Mouse (Mus musculus) megakaryocyte progenitor cell, adult 5-6 weeks (primary cell): ENCODE results near the gene Serpinb9b. TPM values are rescaled to one million over a fixed set of nuclear protein-coding genes. Genes with fewer than 3 reads are reported as not detected.

Source experiments
- ATAC-seq: replicated peaks from 2 replicates; pipeline ENCODE4 v1.8.0; 2016; ENCODE audit warnings: mild to moderate bottlenecking, moderate TSS enrichment, inconsistent platforms; ENCODE audit not compliant: poor library complexity
- total RNA-seq, 2 experiments: library from RNA; stranded (forward) in 1 of 2; stranded (reverse) in 1 of 2; fragments of 157-497, 149-512 nt in 1 of 2; fragments of 200-1000 nt in 1 of 2; gene quantifications; 2 replicates each; pipeline versions ENCODE4 v1.2.3 to v1.2.4; 2015 to 2017

The Serpinb9b gene
- total RNA-seq, 2 experiments from 2014 or later, result not detected

DNA sequence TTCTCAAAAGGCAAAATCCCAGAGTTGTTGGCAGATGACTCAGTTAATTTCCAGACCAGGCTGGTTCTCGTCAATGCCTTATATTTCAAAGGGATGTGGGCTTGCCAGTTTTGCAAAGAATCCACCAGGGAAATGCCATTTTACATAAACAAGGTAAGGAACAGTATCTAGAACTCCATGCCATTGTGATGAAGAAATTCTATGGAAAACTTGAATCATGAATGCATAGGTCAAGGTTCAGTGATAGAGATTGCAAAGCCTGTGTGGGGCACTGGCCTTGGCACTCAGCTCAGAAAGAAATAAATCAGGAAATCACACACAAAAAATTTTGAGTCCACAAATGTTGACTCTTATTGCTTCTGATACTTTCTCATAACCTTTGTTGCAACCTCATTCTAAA, 8.3 kb downstream of the Serpinb9b start:
- no peak for ATAC-seq

DNA sequence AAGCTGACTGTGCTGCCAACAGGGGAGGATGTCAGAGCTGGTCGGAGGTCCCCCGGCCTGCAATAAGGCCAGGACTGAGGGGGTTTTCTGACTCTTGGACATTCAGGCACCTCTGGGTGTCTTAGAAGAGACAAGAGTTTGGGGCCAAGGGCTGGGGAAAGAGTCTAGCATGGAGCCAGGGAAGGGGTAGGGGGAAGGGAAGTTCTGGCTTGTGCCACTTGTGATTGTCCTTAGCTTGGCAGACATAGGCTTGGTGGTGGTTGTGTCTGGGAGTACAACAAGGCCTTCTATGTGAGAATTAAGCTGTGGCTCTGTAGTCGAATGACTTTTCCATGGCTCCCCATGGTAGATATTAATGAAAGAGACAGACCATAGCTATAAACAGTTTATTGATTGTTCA, 16.3 kb downstream of the Serpinb9b start:
- ATAC-seq, result no peak

DNA sequence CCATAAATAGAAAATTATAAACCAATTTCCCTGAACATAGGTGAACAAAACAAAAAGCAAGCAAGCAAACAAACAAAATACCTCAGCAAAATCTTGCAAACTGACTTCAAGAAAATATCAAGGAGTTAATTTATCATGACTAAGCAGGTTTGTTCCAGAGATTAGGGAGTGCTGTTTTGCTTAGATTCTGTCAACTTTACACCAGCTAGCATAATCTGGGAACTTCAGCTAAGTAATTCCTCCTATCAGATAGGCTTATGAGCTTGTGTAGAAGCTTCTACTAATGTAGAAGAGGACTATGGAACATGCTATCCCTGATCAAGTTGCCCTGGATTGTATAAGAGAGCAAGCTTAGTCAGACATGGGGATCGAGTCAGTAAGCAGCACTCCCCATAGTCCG, 20.0 kb downstream of the Serpinb9b start:
- ATAC-seq, result peak; percentile 46

DNA sequence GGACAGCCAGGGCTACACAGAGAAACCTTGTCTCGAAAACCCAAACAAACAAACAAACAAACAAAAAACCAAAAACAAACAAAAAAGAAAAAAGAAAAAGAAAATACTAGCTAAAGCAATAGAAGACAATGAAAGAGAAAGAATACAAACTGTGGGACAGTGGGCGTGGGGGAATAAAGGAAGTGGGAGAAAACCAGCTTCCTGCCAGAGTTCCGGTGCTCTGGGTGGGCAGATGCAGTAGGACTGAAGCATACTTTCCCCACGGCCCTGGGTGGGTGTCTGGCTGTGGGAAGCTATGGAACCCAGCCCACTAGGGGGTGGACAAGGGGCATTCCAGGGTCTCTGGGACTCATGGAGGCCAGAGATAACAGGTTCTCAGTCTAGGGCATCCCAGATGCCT, 21.0 kb downstream of the Serpinb9b start:
- peak; percentile 78 for ATAC-seq

DNA sequence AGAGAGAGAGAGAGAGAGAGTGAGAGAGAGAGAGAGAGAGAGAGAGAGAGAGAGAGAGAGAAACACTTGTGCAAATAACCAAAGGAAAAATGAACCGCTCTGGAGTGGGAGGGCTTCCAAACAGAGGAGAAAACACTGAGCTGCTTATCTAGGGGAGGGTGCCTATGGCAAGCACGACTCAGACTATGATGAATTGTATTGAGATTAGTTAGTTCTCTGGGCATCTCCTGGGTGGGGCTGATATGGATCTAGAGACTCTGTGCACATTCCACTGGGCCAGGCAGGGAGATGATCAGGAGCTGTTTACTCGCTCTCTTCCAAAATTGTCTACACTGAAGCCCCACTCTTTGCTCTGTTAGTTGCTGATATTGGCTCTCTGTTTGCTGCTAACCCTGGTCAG, 24.5 kb downstream of the Serpinb9b start:
- peak; percentile 15; the same call in 1 of the 2 replicates for ATAC-seq

DNA sequence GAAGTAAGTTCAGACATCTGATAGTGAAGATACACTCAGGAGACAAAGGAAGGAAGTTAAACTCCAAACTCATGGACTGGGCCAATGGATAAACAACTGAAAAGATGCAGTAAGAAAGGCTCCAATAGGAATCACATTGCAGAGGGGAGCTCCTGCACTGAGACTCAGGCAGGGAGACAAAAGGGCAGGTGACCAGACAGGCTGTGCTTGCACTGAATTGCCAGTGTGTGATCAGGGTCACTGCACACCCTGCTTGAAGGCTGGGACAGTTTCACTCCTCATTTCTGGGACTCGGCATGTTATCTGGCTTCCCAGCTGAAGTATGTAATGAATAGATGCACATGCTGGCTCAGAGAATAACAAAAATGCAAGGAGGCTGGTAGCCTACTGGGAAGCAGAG, 35.8 kb downstream of the Serpinb9b start:
- ATAC-seq, result no peak

DNA sequence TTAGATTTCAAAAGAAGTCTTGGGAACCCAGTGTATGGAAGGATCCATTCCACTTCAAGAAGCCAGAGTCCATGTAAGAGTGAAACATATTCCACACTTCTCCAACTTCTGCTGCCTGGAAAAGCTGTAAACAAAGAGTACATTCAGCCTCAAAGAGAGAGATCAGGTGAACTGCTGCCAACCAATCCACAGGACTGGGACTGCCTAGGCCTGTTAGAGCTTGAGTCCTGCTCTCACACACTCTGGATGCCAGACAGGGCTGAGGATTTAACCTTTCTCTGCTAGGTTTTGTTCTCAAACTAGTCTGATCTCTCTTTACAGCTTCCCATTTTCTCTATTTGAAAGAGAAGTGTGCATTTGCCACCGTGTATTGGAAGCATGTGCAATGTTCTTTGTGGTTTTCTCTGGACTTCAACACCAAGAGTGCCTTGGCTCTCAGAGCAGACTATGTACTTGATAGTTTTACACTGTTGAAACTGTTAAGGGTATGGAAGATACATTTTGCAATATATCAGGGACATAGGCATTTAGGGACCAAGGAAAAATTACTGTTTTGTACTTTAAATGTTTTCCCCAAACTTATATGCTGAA, 40.3 kb downstream of the Serpinb9b start:
- ATAC-seq, result peak; percentile 48

DNA sequence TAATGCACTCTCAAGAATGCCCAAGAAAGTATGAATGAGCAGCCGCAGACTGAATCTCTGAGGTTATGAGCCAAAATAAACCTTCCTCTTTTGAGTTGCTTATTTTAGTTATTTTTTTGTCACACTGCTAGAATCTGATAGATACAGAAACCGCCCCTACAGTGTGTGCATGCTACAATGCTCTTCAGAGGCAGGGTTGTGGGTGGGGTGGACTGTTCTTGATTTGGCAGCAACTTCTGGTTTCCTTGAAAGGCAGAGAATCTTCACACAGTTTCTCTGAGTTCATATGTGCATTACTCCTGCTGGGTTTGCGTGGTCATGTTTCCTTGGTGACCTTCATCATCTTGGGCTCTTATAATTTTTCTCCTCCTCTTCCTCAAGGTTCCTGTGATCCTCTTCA, 40.9 kb downstream of the Serpinb9b start:
- peak; percentile 48 for ATAC-seq

DNA sequence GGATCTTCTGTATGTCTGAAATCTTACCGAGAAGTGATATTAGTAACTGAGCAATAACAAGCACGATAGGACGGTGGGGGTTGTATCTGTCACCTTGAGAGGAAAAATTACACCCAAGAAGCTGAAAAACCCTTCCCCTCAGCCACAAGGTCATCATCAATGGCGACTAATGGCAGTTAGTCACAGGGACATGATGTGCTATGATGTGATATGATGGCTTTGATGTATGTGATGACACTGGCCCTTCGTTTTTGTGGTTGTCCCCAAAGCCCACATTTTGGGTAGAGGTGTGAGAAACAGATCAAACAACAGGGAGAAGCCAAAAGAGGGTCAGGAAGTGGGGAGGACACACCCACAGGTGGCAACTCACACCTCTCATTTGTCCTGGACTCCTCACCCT, 44.6 kb downstream of the Serpinb9b start:
- no peak for ATAC-seq

DNA sequence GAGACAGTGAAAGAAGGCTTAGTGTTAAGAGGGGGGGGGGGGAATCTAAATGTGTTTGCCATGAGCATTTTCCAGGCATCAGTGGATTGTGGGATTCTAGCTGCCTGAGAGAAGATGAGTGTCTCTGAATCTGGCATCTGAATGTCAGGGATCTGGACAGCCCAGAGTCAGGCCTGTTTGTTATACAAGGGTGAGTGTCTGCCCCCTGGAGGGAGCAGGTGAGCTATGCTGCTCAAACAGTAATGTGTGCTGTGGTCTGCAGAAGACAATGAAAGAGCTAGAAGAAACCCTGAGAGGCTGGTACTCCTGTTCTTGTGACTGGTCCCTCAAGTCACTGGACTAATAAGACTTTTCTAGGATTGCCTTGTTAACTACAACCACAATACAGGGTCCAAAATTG, 46.8 kb downstream of the Serpinb9b start:
- ATAC-seq, result peak; percentile 78

DNA sequence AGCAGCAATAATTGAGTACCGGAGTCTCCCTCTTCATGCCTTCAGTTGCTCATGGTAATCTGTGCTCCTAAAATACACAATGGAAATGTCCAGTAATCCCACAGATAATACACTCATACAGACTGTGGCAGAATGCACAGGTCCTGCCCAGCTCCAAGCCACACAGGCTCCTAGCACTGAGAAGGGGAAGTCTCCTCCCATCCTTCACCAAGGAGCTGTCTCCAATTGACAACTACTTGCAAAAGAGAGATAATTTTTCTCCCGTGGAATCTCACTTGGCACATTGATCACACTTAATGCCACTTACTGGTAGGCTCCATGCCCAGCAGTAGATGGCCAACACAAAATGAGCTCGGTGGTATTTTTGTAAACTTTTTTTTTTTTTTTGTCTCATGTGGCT, 49.0 kb downstream of the Serpinb9b start:
- ATAC-seq, result peak; percentile 26; the same call in 1 of the 2 replicates

DNA sequence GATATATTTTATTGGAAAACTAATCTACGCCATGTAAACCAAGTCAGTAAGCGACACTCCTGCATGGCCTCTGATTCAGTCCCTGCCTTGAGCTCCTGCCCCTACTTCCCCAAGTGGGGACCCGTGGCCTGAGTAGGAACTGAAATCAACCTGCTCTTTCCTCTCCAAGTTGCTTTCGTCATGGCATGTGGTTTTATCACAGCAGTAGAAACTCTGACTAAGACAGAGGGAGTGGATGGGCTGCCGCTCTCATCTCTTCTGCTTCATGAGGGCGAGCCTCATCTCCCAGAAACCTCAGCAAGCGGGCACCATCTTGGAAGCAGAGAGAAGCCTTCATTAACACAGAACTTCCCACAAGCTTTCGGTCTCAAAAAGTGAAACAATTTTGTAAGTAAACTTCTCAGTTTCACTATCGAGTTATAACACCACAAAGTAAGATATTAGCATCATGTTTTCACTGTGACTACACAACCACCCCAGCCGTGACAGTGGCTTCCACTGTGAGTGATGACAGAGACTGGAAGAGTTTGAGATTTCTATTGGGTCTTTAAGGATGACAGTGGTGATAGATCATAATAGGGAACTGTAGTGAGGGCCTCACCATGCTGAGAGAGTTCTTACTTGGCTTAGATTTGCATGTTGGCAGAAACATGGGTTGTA, 49.9 kb downstream of the Serpinb9b start:
- peak; percentile 78 for ATAC-seq

DNA sequence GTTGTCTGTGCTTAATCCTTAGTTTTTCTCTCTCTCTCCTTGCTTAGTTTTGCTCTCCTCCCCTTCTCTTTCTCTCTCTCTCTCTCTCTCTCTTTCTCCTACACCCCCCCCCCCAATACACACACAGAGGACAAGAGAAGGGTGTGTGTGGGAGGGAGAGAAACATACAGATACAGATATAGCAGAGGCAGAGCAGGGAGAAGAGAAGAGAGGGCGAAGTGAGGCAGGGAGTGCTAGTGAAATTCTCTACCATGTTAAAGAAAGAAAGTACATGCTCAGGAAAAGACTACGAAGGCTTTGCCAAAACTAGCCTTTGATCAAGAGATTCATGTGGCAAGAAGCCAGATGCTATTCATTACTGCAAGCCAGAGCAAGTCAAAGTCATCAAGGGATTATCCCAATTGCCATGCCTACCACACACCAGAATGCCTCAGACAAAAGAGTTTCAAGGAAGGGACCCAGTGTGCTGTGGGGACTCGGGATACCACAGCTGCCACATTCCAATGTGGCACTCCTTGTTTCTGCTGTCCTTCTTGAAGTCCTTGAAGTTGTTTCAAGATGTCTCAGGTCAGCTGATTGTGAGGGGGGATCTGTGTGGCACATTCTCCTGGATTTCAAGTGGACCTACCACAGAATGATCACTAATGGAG, 51.0 kb downstream of the Serpinb9b start, which contains the start of gene Serpinb1b:
TSS of gene Serpinb1b (plus strand) at position 520 of the 650 bp plus-strand sequence.
- no peak for ATAC-seq

DNA sequence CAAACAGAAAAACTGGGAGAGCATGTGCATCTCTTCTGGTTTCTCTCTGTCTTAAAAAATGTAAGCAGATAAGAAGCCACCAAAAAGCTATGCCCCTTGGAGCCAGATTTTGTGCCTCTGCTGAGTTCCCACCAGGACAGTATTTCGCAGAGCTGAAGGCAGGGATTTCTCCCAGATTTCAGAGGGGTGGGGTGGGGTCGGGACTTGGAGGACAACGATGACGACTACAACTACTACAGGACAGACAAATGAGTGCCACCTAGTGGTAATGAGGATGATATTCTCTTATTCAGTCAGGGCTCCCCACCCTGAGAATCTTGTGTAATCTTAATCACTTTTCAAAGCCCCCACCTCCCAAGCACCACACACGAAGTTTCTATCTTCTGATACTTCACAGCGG, 52.2 kb downstream of the Serpinb9b start:
- peak; percentile 68 for ATAC-seq

DNA sequence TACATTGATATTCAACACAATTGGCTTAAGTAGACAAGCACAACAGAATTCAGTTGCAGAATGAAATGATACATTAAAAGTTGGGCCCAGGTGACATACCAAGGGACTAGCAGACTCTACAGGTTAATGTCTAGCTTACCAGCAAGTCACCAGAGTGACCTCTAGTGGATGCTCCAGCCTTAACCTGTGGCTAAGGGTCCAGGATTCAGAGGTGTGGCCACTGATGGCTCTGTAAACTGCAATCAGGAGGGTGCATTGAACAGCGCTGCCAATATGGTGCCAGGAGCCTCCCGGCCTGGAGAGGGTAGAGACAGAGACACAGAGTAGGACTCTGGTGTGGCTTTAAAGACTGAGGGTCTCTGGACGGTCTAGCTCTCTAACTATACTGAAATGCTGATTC, 53.1 kb downstream of the Serpinb9b start:
- ATAC-seq, result peak; percentile 44

DNA sequence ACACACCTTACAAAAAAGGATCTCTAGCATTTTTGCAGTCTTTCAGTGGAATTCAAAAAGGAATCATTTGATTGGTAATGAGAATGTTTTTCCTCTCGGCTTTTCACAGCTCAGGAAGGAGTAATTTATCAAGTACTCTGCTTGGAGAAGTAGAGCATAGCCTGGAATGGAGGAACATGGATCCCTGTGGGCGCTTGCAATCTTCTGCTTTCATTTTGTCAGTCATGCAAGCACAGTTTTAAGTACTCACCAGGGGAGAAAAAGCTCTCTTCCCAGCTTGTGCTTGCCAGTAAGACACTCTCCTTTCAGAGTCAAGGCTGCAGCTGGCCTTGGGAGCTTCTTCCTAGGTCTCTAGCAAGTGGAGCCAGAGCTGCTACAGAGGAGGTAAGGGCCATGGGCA, 56.6 kb downstream of the Serpinb9b start:
- no peak for ATAC-seq

DNA sequence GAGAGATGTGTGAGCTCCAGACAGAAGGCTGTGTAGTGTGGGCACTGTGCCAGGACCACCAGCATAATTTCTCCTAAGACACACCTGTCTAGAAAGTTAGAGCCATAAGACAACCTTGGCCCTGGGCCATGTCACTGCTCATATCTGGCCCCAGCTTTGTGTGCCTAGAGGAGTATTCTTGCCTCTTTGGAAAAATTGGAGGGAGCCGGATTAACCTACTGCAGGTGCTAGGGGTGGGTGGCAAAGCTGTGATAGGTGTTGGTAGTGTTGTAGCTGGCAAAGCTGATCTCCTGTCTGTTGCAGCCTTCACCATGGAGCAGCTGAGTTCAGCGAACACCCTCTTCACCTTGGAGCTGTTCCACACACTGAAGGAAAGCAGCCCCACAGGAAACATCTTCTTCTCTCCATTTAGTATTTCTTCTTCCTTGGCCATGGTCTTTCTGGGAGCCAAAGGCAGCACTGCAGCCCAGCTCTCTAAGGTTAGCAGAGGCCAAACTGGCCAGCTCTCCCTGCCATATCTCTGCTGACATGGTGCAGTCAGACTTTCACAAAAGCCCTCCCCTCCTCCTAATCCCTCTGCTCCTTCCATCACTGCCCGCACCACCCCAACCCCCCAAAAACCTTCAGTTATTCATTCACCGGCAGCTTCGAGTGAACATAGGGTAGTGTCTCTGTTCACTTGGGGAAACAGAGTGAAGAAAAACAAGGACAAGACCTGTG, 57.9 kb downstream of the Serpinb9b start:
- ATAC-seq, result no peak

DNA sequence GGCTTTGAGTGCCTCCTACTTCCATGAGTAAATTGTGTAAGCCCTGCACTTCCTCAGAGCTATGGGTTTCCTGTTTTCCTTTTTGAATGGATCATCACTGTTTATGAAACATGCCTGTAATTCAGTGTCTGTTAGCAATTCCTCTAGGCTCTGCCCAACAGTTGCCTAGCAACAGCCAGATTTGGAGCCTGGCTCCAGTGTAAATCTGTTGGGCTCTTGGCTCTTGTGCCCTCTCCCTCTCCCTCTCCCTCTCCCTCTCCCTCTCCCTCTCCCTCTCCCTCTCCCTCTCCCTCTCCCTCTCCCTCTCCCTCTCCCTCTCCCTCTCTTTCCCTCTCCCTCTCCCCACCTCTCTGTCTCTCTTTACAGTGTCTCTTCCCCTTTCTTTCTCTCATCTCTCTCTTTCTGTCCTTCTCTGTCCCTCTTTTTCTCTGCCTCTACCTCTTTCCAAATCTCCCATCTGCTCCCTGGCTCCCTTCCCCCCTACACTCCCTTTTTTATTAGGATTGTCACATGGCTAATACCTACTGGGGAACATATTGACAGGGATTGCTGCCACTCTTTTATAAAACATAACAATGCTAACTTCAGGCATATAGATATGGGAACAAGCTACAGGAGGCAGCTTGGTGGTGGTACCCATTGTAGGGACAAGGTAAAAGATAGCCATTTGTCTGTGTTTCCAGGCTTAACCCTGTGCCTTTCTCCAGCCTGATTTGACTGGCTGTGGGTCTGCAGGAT, 58.6 kb downstream of the Serpinb9b start:
- ATAC-seq, result no peak

DNA sequence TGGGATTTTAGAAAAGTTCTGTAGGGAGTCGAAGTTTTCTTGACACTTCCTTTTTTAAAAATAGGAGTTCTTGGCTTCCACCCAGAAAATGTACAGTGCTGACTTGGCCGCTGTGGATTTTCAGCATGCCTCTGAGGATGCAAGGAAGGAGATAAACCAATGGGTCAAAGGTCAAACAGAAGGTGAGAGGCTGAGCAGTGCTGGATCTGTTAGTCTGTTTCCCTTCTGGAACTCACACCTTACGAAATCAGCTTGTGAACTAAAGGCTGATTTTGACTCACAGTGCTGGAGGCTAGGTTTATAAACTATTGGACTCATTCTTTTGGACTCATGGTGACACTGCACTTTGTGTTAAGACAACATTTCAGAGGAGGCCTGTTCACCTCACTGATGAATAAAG, 62.4 kb downstream of the Serpinb9b start:
- ATAC-seq, result no peak

DNA sequence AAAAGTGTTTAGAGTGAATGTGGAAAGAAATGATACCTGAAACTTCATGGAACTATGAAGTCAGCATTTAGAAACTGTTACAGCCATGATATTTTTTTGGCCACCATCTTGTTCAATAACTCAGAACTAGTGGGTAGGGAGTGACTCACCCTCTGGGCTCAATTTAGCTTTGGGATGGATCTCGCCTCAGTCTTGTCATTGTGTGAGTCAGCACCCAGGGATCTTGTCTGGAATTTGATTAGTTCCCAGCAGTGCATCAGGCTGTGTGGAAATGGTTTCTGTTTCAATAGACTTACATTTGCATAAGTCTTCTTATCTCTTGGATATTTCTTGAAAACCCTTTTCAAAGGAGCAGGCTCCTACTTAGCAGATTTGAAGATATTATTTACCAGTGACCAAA, 63.3 kb downstream of the Serpinb9b start:
- no peak for ATAC-seq

DNA sequence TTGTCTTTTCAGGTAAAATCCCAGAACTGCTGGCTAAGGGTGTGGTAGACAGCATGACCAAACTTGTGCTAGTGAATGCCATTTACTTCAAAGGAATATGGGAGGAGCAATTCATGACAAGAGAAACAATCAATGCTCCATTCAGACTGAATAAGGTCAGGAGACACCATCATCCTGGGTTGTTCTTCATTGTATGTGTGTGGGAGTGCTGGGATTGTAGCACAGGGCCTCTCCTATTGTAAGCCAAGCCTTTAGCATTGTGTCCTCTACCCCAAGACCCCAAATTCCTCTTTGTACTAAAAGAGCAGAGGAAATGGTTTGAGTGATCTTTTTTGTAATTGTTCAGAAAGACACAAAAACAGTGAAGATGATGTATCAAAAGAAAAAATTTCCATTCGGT, 64.1 kb downstream of the Serpinb9b start:
- ATAC-seq, result no peak
